Mouse (Mus musculus) lung, postnatal 0 days (tissue): ENCODE data around the gene Cux1. TPM values are rescaled to one million over a fixed set of nuclear protein-coding genes. Genes with fewer than 3 reads are reported as not detected.

ENCODE experiments used
- ATAC-seq: fragments of 200-750 bp; cut with Nextera tagmentation; 2 replicates; pipeline ENCODE4 v1.8.0; 2017; ENCODE audit warnings: moderate library complexity
- DNase-seq: peaks from one replicate; pipeline ENCODE4 v3.0.0-alpha.2; 2016; ENCODE audit warnings: low spot score
- H3K27ac ChIP-seq: fragments of 300-500 bp; sonication (generic); 2 replicates; pipeline ENCODE4 v1.5.1; 2014; ENCODE audit warnings: antibody characterized with exemption, mild to moderate bottlenecking, low read length, mixed read lengths
- H3K27me3 ChIP-seq: fragments of 300-500 bp; sonication (generic); replicated peaks from 2 replicates; pipeline ENCODE4 v1.6.1; 2014; ENCODE audit warnings: low read length, mixed read lengths; ENCODE audit not compliant: insufficient read depth
- H3K36me3 ChIP-seq: fragments of 300-500 bp; sonication (generic); 2 replicates; pipeline ENCODE4 v1.6.1; 2014; ENCODE audit warnings: low read length, mixed read lengths; ENCODE audit not compliant: insufficient read depth
- H3K4me1 ChIP-seq: fragments of 300-500 bp; sonication (generic); 2 replicates; pipeline ENCODE4 v1.6.1; 2014; ENCODE audit warnings: antibody characterized with exemption, low read depth, low read length, mixed read lengths; ENCODE audit not compliant: insufficient read depth
- H3K4me2 ChIP-seq: fragments of 300-500 bp; sonication (generic); replicated peaks from 2 replicates; pipeline ENCODE4 v1.6.1; 2014; ENCODE audit warnings: low read depth, mild to moderate bottlenecking, low read length, moderate library complexity, mixed read lengths
- H3K4me3 ChIP-seq: fragments of 300-500 bp; sonication (generic); 2 replicates; pipeline ENCODE4 v1.5.1; 2014; ENCODE audit warnings: low read depth, low read length
- H3K9ac ChIP-seq: fragments of 300-500 bp; sonication (generic); replicated peaks from 2 replicates; pipeline ENCODE4 v1.6.1; 2014; ENCODE audit warnings: low read depth, mild to moderate bottlenecking
- H3K9me3 ChIP-seq: fragments of 300-500 bp; sonication (generic); 2 replicates; pipeline ENCODE4 v1.6.1; 2016; ENCODE audit warnings: low read length, mixed read lengths
- CTCF ChIP-seq: IDR thresholded peaks from 2 replicates; pipeline ENCODE4 v1.5.1; 2016; ENCODE audit warnings: antibody characterized with exemption, mild to moderate bottlenecking
- EP300 ChIP-seq: IDR thresholded peaks from 2 replicates; pipeline ENCODE4 v1.6.1; 2016; ENCODE audit warnings: antibody characterized with exemption, mild to moderate bottlenecking, control low read depth
- WGBS: fragments of 180-500 bp; shearing (Covaris S2); extraction: QIAGEN DNeasy Blood & Tissue Kit; methylation state at CpG from one replicate; pipeline ENCODE4 v1.1.7; 2014; 5-methylcytosine and 5-hydroxymethylcytosine counted together
- polyA plus RNA-seq: library from polyadenylated mRNA; unstranded; fragments of >200 nt; fragmentation: Nextera tagmentation; extraction: Ambion mirVana; gene quantifications from 2 replicates; pipeline ENCODE4 v1.2.1, GENCODE M21; 2015

The Cux1 gene
- polyA plus RNA-seq, 1 experiment from 2014 or later: 68.5 TPM

DNA sequence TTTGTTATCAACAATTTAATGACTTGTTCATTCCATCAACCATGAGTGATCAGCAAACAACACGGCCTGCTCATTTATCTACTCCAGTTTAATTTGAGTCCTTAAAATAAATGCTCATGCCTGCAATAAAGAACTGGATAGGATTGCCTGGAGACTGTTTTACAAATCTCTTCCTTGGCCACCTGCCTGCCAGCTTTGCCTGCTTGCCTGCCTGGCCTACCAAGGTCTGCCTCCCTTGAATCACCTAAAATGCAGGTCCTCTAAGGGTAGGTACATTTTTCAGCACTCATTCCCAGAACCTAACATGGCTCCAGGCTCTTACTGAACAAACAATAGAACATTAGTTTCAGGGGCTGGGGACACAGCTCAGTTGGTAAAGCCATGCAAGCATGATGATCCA lies 39.4 kb downstream of the Cux1 start:
- no peak for ATAC-seq
- Histone ChIP-seq H3K4me1 (peaks cover 11% of the 10 kb centered on the region; the same call in 1 of the 2 replicates), H3K36me3 (no peaks in the 10 kb centered on the region), H3K4me2 (no peak overlapping the region), H3K27ac (0 out of 2 replicates have a peak overlapping the region, but pooled peaks have one; percentile 26), H3K9ac (no peak overlapping the region), H3K27me3 (no peaks in the 10 kb centered on the region), H3K4me3 (no peak overlapping the region), H3K9me3 (no peaks in the 10 kb centered on the region)
- TF ChIP-seq CTCF: no peak
- TF ChIP-seq EP300: no peak
- WGBS: 57% methylated on average over 1 of the region's 1 CpGs
- no peak for DNase-seq

DNA sequence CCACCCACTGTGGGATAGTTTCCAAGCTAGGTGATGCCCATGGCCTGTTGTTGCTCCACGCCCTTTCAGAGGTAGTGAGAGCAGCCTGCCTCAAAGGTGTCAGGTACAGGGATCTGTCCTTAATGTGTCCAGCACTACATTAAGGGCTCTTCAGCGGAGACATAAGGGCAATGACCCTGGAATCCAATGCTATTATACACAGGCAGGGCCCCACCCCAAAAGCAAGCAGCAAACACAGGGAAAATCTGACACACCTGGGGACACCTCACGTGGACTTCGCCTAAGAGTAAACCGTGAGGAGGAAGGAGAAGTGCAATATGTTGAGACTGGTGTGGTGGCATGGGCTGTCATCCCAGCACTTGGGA lies 40.8 kb downstream of the Cux1 start:
- TF ChIP-seq EP300: peak; percentile 56
- no peak for TF ChIP-seq CTCF
- Histone ChIP-seq H3K36me3 (no peaks in the 10 kb centered on the region), H3K4me1 (peaks cover 16% of the 10 kb centered on the region; the same call in 1 of the 2 replicates), H3K27me3 (no peaks in the 10 kb centered on the region), H3K27ac (peak overlapping the region; percentile 17), H3K4me2 (no peak overlapping the region), H3K9ac (no peak overlapping the region), H3K4me3 (no peak overlapping the region), H3K9me3 (no peaks in the 10 kb centered on the region)
- ATAC-seq: peak; percentile 70
- WGBS: 68% methylated on average over 5 of the region's 5 CpGs
- DNase-seq: peak; percentile 65

DNA sequence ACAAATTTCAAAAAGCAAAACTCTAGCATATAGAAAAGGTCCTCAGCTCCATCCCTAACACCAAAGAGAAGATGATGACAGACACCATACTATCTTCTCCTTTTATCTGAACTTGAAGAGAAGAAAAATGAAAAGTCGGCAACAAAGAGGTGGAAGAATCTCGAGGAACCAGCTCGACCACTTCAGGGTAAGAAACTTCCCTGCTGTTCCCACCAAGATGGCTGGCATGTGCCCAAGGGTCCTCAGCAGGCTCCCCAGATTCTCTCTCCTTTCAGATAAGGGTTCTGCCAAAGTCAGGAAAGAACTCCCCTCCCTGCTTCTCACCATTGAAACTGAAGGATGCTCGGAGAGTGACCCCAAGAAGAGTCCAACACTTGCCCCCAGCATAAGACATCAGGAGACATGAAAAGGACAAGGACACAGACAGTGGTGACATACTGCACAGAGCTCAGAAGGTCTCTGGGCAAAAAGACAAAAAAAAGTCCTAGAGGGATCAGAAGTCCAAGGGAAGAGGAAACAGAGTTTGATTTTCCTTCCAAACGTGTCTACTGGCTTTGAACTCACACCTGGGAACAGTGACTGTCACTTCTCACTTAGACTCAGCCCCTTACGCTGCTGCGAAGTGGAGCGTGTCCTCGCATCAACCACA lies 41.3 kb downstream of the Cux1 start:
- TF ChIP-seq CTCF: no peak
- peak; percentile 90 for TF ChIP-seq EP300
- no peak overlapping the region for H3K4me3 ChIP-seq
- H3K27ac ChIP-seq: peak overlapping the region; percentile 33
- peaks cover 13% of the 10 kb centered on the region; the same call in 1 of the 2 replicates for H3K4me1 ChIP-seq
- H3K36me3 ChIP-seq: no peaks in the 10 kb centered on the region
- WGBS: 50% methylated on average over 9 of the region's 9 CpGs
- no peak overlapping the region for H3K4me2 ChIP-seq
- DNase-seq (peak; percentile 79), ATAC-seq (peak; percentile 59)
- H3K27me3 ChIP-seq: no peaks in the 10 kb centered on the region
- H3K9ac ChIP-seq: no peak overlapping the region
- H3K9me3 ChIP-seq: no peaks in the 10 kb centered on the region

GRCm38 (mm10) chr5:136522843-136523463 lies 44.3 kb downstream of the Cux1 start:
- Histone ChIP-seq H3K9ac (no peak overlapping the region), H3K9me3 (no peaks in the 10 kb centered on the region), H3K36me3 (no peaks in the 10 kb centered on the region), H3K4me3 (no peak overlapping the region), H3K4me2 (no peak overlapping the region), H3K27me3 (no peaks in the 10 kb centered on the region), H3K27ac (peak overlapping the region; percentile 66), H3K4me1 (peaks cover 23% of the 10 kb centered on the region; the same call in 1 of the 2 replicates)
- WGBS: 16% methylated on average over 3 of the region's 3 CpGs
- ATAC-seq (0 out of 2 replicates have a peak, but pooled peaks have one; percentile 10), DNase-seq (peak; percentile 50)
- no peak for TF ChIP-seq EP300
- no peak for TF ChIP-seq CTCF

- Histone ChIP-seq H3K27ac (no peak overlapping the region), H3K36me3 (no peaks in the 10 kb centered on the region), H3K9me3 (no peaks in the 10 kb centered on the region), H3K27me3 (no peaks in the 10 kb centered on the region), H3K4me1 (peaks cover 23% of the 10 kb centered on the region; the same call in 1 of the 2 replicates), H3K9ac (no peak overlapping the region), H3K4me3 (no peak overlapping the region), H3K4me2 (no peak overlapping the region)
- no peak for DNase-seq
- TF ChIP-seq CTCF: no peak
- TF ChIP-seq EP300: no peak
- 69% methylated on average over 3 of the region's 3 CpGs for WGBS
- ATAC-seq: no peak
These were observed 45.6 kb downstream of the Cux1 start for GRCm38 (mm10) chr5:136521656-136522055.

DNA sequence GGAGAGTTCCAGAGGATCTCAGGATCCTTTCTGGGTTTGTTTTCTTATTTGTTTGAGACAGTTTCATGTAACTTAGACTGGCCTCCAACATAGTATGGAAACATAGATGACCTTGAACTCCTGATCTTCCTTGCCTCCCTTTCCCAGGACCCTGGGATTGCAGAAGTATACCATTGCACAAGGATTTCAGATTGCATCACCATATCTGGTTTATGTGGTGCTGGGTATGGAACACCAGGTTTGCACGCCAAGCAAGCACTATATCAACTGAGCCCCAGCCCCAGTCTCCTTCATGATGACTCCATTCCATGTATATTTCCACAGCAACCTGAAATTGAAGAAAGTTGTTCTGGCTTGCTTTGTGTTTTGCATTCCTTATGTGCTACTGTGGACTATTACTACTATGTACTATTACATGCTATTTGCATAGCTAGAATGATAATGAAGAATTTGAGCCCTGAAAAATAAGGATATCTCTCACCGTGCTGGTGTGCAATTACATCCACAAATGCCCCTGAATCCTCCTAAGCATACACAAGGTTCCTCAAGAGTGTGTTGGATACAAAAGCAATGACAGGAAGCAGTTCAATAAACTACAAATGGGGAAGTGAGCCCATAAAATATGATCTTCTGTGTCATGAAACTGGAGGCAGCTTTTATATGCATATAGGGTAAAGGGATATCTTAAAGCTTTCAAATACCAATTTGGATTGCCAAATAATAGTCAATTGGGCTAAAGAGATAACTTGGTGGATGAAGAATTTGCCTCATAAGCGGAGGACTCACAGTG lies 48.4 kb downstream of the Cux1 start:
- H3K4me2 ChIP-seq: no peak overlapping the region
- H3K9ac ChIP-seq: no peak overlapping the region
- no peak overlapping the region for H3K27ac ChIP-seq
- DNase-seq (no peak), ATAC-seq (no peak)
- no peak overlapping the region for H3K4me3 ChIP-seq
- no peaks in the 10 kb centered on the region for H3K36me3 ChIP-seq
- no peak for TF ChIP-seq CTCF
- no peak for TF ChIP-seq EP300
- no peaks in the 10 kb centered on the region for H3K27me3 ChIP-seq
- WGBS: 66% methylated on average over 3 of the region's 3 CpGs
- peaks cover 26% of the 10 kb centered on the region; the same call in 1 of the 2 replicates for H3K4me1 ChIP-seq
- H3K9me3 ChIP-seq: no peaks in the 10 kb centered on the region
